Mouse (Mus musculus) lung, adult 2 months (tissue): ENCODE measurements around the gene Cd8b1. TPM values are rescaled to one million over a fixed set of nuclear protein-coding genes. Genes with fewer than 3 reads are reported as not detected.
"Not testable (repeated sequence)": the region's sequence is repeated elsewhere in the genome, so short reads cannot be mapped to it uniquely, and the experiment has no call there.

Experiments
- DNase-seq: peaks from one replicate; pipeline ENCODE4 v3.0.0; 2022
- H3K4me1 ChIP-seq: fragments of 200-500 bp; 2 replicates; pipeline ENCODE4 v1.6.1; 2011; ENCODE audit warnings: low read length; ENCODE audit not compliant: control insufficient read depth, insufficient read depth
- H3K4me3 ChIP-seq: fragments of 200-500 bp; replicated peaks from 2 replicates; pipeline ENCODE3; 2011; ENCODE audit warnings: low read depth, mild to moderate bottlenecking, control low read depth, low read length; ENCODE audit errors: extremely low read depth
- CTCF ChIP-seq: fragments of 200-500 bp; IDR thresholded peaks from 2 replicates; pipeline ENCODE4 v1.5.1; 2011; ENCODE audit warnings: mild to moderate bottlenecking, low read length, control low read depth; ENCODE audit not compliant: insufficient read depth
- POLR2A ChIP-seq: fragments of 200-500 bp; IDR thresholded peaks from 2 replicates; pipeline ENCODE4 v1.6.1; 2011; ENCODE audit warnings: low read depth, mild to moderate bottlenecking, control low read depth, low read length, borderline replicate concordance; ENCODE audit errors: extremely low read depth
- WGBS: fragments of 180-500 bp; shearing (Covaris S2); methylation state at CpG from one replicate; pipeline ENCODE4 v1.1.7; 2018; 5-methylcytosine and 5-hydroxymethylcytosine counted together
- polyA plus RNA-seq: library from polyadenylated mRNA; depleted of rRNA; stranded (reverse); fragments of >200 nt; gene quantifications from 2 replicates; pipeline ENCODE4 v1.2.3, GENCODE M21; 2012

Gene Cd8b1
- polyA plus RNA-seq, 1 experiment: 3.0 TPM

DNA sequence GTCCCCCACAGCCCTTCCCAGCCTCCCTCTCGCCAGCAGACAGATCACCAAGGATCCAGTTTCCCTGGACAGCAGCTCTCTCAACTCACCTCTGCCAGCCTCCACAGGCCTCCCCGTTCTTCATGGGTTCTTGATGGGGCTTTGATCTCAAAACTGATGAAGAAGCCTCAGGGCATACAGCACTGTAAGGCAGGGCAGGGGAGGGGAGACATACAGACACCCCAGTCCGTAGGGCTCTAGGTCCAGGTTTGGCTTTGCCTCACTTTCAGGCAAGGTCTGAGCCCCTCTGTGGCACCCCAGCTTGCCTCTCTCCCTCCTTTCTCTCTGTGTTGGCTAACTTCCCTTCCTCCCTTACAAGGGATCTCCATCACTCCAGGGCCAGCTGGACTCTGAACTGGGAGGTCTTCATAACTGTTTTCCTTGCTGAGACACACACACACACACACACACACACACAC lies 733 bp upstream of the Cd8b1 start, which contains the start of gene Smyd1:
Smyd1 (minus strand) TSS at position 408 of the 458 bp plus-strand sequence.
- Histone ChIP-seq H3K4me1 (no peaks in the 10 kb centered on the region), H3K4me3 (no peak within 1 kb of the TSS)
- no peak for DNase-seq
- no peak for TF ChIP-seq CTCF
- no peak for TF ChIP-seq POLR2A
- 80% methylated on average over 3 of the region's 3 CpGs for WGBS

DNA sequence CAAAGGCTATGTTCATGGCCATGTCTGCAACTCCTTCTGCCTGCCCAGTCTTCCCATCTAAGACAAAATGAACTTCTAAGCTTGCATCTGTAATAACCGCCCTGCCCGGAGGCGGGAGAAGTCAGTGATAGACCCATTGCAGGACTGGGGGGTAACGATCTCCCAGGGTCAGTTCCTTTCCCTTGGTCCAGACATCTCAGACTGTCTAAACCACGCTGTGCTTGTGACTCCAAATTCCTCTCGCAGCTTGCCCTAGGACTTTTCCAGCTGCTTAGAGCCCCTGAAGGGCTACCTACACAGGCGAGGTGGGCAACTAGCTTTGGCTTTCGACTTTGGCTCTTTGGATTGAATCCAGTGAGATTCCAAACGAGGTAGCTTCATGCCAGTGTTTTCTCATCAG lies 2.2 kb downstream of the Cd8b1 start:
- no peaks in the 10 kb centered on the region for H3K4me1 ChIP-seq
- H3K4me3 ChIP-seq: no peak overlapping the region
- 84% methylated on average over 9 of the region's 9 CpGs for WGBS
- no peak for DNase-seq
- TF ChIP-seq POLR2A: no peak
- no peak for TF ChIP-seq CTCF

DNA sequence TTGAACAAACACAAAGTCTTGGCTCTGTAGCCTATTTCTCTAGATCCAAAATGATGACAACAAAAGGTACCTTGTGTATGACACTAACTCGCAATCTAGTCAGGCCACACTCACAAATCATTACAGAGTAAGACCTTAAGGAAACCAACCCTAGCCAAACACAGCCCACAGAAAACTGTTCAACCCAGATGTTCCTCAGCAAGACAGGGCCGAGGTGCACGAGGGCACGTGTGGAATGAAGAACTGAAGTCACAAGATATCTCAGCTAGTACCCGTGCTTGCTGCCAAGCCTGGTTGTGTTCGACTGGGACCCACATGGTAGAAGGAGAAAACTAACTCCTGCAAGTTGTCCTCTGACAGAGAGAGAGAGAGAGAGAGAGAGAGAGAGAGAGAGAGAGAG lies 7.3 kb downstream of the Cd8b1 start:
- Histone ChIP-seq H3K4me1 (no peaks in the 10 kb centered on the region), H3K4me3 (no peak overlapping the region)
- TF ChIP-seq POLR2A (no peak), CTCF (no peak)
- WGBS: 80% methylated on average over 6 of the region's 6 CpGs
- DNase-seq: no peak

DNA sequence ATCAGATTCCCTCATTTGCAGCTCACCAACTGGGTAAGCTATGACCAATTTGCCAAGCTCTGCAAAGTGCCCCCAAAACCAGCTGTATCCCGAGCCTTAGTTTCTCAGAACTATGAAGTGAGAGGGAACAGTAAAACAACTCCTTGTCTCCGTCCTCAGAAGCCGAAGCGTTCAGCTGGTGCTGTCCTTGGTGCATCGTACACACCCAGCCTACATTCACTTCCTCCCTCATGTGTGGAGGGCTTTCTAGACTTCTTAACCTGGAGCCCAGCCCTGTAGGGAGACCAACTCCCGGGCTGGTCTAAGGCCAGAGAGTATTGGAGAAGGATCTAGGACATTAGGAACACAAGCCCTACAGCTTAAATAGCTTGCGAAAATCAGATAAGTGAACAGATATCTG lies 7.9 kb downstream of the Cd8b1 start:
- no peak for DNase-seq
- TF ChIP-seq POLR2A (no peak), CTCF (no peak)
- no peak overlapping the region for H3K4me3 ChIP-seq
- WGBS: 66% methylated on average over 7 of the region's 7 CpGs
- no peaks in the 10 kb centered on the region for H3K4me1 ChIP-seq

DNA sequence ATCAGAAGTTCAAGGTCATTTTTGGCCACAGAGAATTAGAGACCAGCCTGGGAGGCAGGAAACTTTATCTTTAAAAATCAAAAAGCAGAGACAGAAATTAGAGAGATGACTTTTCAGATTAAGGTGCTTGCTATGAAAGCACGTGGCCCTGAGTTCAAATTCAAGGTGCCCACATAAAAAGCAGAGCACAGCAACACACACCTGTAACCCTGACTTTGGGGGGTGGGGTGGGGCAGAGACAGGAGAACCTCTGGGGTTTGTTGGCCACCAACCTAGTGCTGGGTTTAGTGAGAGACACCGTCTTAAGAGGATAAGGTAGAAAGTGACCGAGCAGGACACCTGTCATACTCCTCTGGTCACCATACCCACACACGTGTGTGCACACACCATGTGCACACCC lies 8.9 kb downstream of the Cd8b1 start:
- DNase-seq, H3K4me1 ChIP-seq, H3K4me3 ChIP-seq: not testable (repeated sequence)
- 78% methylated on average over 2 of the region's 4 CpGs for WGBS

DNA sequence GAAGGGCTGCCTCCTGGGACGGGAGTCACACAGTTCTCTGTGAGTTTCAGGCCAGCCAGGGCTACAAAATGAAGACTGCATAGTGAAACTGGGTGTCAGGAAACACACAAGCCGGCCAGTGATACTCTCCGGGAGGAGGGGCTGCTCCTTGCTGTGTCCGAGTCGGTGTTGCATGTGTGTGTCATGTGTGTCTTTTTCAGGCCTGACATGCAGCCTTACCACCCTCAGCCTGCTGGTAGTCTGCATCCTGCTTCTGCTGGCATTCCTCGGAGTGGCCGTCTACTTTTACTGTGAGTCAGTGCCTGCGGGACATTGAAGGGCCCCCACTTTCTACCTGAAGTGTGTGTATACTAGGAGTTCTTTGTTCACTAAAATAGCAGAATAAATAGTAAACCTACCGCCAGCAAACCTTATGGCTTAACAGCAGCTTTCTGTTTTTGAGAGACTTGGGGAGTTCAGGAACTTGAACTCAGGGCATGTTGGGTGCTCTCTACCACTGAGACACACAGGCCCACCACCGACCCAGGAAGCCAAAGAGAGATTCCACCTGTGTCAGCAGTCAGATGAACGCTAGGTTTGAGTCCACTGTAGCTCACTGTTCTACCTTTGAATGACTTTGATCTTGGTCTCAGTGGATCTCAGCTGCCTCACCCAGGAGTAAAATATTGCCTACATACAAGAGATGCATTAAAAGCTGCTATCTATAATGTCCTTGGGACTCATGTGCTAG lies 9.8 kb downstream of the Cd8b1 start:
- no peaks in the 10 kb centered on the region for H3K4me1 ChIP-seq
- no peak for DNase-seq
- 65% methylated on average over 11 of the region's 11 CpGs for WGBS
- no peak overlapping the region for H3K4me3 ChIP-seq
- TF ChIP-seq CTCF (no peak), POLR2A (no peak)

DNA sequence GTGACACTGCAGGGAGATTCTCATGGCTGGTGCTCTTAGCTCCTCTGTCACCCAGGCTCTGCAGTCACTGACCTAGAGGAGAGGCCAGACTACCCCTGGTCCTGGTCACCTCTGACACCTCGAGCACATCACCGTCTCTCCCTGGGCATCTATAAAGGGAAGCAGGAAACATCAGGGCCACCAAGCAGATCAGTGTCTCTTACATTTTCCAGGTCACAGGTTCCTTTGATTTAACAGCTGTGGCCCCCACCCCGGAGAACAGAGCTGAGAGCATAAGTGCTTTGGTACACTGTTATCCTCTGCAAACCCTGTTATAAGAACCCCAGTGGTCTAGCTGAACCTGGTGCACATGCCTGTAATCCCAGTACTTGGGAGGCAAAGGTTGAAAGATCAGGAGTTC lies 10.4 kb downstream of the Cd8b1 start:
- no peaks in the 10 kb centered on the region for H3K4me1 ChIP-seq
- 75% methylated on average over 3 of the region's 3 CpGs for WGBS
- DNase-seq: no peak
- TF ChIP-seq CTCF (no peak), POLR2A (no peak)
- no peak overlapping the region for H3K4me3 ChIP-seq

DNA sequence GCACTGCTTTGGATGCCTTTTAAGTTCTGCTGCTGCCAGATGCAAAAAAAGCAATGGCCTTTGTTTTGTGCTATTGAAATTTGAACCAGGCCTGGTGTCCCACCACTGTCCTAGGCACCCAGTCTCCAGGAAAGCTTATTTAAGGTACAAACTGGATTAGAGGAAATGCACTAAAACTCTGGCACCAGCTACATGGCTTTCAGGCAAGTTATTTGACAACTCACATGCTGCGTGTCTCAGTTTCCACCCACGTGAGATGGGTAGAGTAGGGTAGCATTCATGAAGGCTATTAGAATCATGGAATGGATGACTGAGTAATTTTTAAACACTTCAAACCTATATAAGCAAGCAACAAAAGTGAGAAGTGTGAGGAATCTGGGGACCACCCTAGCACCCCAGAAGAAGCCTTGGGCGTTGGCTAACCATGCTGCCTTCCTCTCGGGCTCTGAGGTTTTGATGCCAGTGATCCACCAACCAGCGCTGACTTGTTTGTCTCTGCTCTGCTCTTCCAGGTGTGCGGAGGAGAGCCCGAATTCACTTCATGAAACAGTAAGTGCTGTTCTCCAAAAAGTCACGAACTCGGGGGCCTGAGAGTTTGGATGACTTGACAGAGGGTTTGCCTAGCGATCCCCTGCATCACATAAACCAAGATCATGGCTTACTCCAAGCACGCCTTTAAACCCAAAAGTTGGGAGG lies 11.1 kb downstream of the Cd8b1 start:
- H3K4me1 ChIP-seq: no peaks in the 10 kb centered on the region
- 88% methylated on average over 11 of the region's 11 CpGs for WGBS
- TF ChIP-seq POLR2A (no peak), CTCF (no peak)
- H3K4me3 ChIP-seq: no peak overlapping the region
- no peak for DNase-seq

DNA sequence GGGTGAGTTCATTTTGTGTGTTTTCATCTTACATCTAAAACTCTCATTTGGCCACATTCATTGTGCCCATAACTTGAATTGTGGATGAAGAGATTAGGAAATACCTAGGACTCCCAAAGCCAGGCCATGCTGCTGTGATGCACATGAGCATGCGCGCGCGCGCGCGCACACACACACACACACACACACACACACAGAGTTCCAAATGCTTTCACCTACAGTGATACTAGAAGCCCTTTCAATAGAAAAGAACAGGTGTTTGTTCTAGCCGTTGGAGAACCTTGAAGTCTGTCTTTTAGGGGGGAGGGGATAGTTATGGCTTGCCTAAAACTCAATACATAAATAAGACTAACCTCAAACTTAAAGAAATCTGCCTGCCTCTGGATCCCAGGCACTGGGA lies 15.1 kb downstream of the Cd8b1 start:
- no peaks in the 10 kb centered on the region for H3K4me1 ChIP-seq
- H3K4me3 ChIP-seq: no peak overlapping the region
- DNase-seq: no peak
- TF ChIP-seq CTCF (no peak), POLR2A (no peak)
- 93% methylated on average over 8 of the region's 8 CpGs for WGBS

DNA sequence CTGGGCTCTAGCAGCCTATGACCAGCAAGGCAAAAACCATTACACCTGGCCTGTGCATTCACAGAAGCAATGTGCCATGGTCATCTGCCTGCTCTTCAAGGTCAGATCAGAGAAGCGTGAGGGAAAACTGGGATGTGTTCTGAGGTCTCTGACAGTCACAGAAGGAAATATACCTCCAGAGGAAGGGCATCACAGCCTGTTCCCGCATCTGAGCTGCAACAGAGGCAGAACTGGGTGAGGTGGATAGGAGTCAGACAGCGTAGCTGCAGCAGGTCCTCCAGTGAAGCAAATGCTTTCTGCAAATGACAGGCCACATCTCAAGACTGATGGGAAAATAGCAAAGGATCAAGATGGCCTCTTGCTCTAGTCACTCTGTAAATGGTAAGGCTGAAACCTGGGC lies 16.4 kb downstream of the Cd8b1 start:
- 69% methylated on average over 3 of the region's 3 CpGs for WGBS
- no peak for DNase-seq
- TF ChIP-seq CTCF (no peak), POLR2A (no peak)
- Histone ChIP-seq H3K4me1 (no peaks in the 10 kb centered on the region), H3K4me3 (no peak overlapping the region)
